Mouse (Mus musculus): ENCODE results near the gene Senp5.

DNA sequence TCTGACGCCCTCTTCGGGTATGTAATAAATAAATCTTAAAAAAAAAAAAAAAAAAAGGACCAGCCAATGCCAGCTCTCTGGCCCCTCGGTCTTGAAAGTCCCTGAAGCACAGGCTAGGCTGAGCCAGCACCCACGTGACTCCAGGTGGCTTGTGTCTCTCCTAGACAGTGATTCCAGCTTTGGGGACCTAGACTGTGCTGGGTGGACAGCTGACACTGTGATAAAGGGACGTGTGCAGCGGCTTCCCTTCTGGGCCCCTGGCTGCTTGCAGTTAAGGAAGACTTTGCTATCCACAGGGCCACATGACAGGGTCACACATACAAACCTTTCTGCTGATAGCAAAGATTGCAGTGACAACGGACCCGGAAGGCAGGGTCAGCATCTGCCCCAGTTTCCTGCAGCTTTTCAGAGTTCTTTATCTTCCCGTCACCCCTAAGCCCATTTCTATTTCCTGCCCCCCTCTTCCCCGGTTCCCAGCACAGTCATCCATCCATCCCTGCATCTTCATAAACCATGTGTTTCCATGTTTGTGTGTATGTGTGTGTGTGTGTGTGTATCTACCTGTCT is 92.7 kb downstream of the Senp5 start:
- TF ChIP-seq CTCF (IDR thresholded peaks at IDR 0.05; ENCODE audit: low read depth) (no peak), EP300 (IDR thresholded peaks at IDR 0.05; ENCODE audit: low read depth) (no peak)
